Comparison of ENCODE assay signal across 25 mouse cellular contexts in the genomic region with DNA sequence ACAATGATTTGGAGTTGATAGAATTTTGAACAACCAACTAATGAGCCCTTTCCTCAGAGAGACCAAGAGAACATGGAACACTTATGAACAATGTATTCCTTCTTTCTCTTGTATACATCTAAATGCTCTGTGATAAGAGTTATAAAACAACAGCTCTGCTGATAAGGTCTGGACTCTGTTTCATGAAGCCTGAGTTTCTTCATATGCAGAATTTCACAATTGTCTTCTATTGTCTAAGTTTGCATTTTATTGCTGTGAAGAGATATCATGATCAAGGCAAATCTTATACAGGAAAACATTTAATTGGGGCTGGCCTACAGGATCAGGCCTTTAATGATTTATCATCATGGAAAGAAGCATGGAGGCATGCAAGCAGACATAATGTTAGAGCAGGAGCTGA. TPM values are rescaled to one million over a fixed set of nuclear protein-coding genes. Genes with fewer than 3 reads are reported as not detected.
"Had no signal": no experiment of that assay in that cellular context is flagged by ENCODE, and none has a peak within 500 bp of the region (broad histone marks: within the 10 kb centered on the region; RNA-seq: fewer than 3 reads in every experiment).

No protein-coding gene starts in this region.

- H3K36me3 ChIP-seq: lung, embryonic 15.5 days; midbrain, embryonic 13.5 days; midbrain, embryonic 15.5 days; neural tube, embryonic 12.5 days had no signal

- H3K4me2 ChIP-seq: lung, embryonic 15.5 days; midbrain, embryonic 11.5 days; midbrain, embryonic 13.5 days; midbrain, embryonic 15.5 days; neural tube, embryonic 12.5 days had no signal

- H3K9ac ChIP-seq: liver, postnatal 0 days; lung, embryonic 15.5 days; midbrain, embryonic 13.5 days; midbrain, embryonic 15.5 days; neural tube, embryonic 12.5 days had no signal

- ATAC-seq: liver, postnatal 0 days; lung, postnatal 0 days; midbrain, embryonic 13.5 days; midbrain, embryonic 15.5 days had no signal

- H3K9me3 ChIP-seq: lung, embryonic 15.5 days; megakaryocyte, embryonic 14.5 days; midbrain, embryonic 13.5 days; midbrain, embryonic 15.5 days; neural tube, embryonic 12.5 days had no signal

- H3K27ac ChIP-seq: lung, embryonic 15.5 days; macrophage; midbrain, embryonic 13.5 days; midbrain, embryonic 15.5 days; neural tube, embryonic 12.5 days had no signal

- H3K27me3 ChIP-seq: lung, embryonic 15.5 days; megakaryocyte, embryonic 14.5 days; midbrain, embryonic 13.5 days; midbrain, embryonic 15.5 days; neural tube, embryonic 12.5 days had no signal

- DNase-seq: liver, postnatal 0 days; lung, adult 2 months; lung, postnatal 14 days; lung, postnatal 36 days; right cerebral cortex, postnatal 14 days; spleen, adult 18-20 months; thymus, adult 18-20 months; thymus, postnatal 14 days; thymus, postnatal 36 days had no signal

- H3K4me1 ChIP-seq: lung, embryonic 15.5 days; megakaryocyte, embryonic 14.5 days; midbrain, embryonic 13.5 days; midbrain, embryonic 15.5 days; neural tube, embryonic 12.5 days had no signal

- H3K4me3 ChIP-seq: lung, embryonic 15.5 days; megakaryocyte, embryonic 14.5 days; midbrain, embryonic 13.5 days; midbrain, embryonic 15.5 days; neural tube, embryonic 12.5 days had no signal

RNA-seq across cellular contexts. Expression of a gene that starts 24.4 kb away (rescaled TPM):
- total RNA-seq: megakaryocyte progenitor cell, adult 5-6 weeks; monocyte, adult 5-6 weeks; neutrophil, adult 5-6 weeks had no signal
- polyA plus RNA-seq: liver, postnatal 0 days; lung, adult 2 months; lung, embryonic 15.5 days; lung, postnatal 0 days; macrophage; midbrain, embryonic 11.5 days; midbrain, embryonic 13.5 days; midbrain, embryonic 15.5 days; neural tube, embryonic 12.5 days; neural tube, embryonic 14.5 days; stomach, embryonic 14.5 days; stomach, embryonic 16.5 days; thymus, postnatal 0 days had no signal

RNA-seq across cellular contexts. Expression of a gene that starts 28.9 kb away (rescaled TPM):
- total RNA-seq: megakaryocyte progenitor cell, adult 5-6 weeks; midbrain, postnatal 0 days; monocyte, adult 5-6 weeks; neutrophil, adult 5-6 weeks had no signal
- polyA plus RNA-seq: liver, postnatal 0 days; lung, adult 2 months; lung, embryonic 15.5 days; lung, postnatal 0 days; macrophage; midbrain, embryonic 11.5 days; midbrain, embryonic 13.5 days; midbrain, embryonic 15.5 days; midbrain, postnatal 0 days; neural tube, embryonic 12.5 days; neural tube, embryonic 14.5 days; stomach, embryonic 14.5 days; stomach, embryonic 16.5 days; thymus, postnatal 0 days had no signal

RNA-seq across cellular contexts. Expression of a gene that starts 33.0 kb away (rescaled TPM):
- total RNA-seq: megakaryocyte progenitor cell, adult 5-6 weeks; midbrain, postnatal 0 days; monocyte, adult 5-6 weeks; neutrophil, adult 5-6 weeks had no signal
- polyA plus RNA-seq: liver, postnatal 0 days; lung, adult 2 months; lung, embryonic 15.5 days; lung, postnatal 0 days; macrophage; midbrain, embryonic 11.5 days; midbrain, embryonic 13.5 days; midbrain, embryonic 15.5 days; neural tube, embryonic 12.5 days; neural tube, embryonic 14.5 days; stomach, embryonic 14.5 days; stomach, embryonic 16.5 days; thymus, postnatal 0 days had no signal

RNA-seq across cellular contexts. Expression of a gene that starts 33.7 kb away (rescaled TPM):
- total RNA-seq: megakaryocyte progenitor cell, adult 5-6 weeks; midbrain, postnatal 0 days; monocyte, adult 5-6 weeks; neutrophil, adult 5-6 weeks had no signal
- polyA plus RNA-seq: liver, postnatal 0 days; lung, adult 2 months; lung, embryonic 15.5 days; lung, postnatal 0 days; macrophage; midbrain, embryonic 11.5 days; midbrain, embryonic 13.5 days; midbrain, embryonic 15.5 days; midbrain, postnatal 0 days; neural tube, embryonic 12.5 days; neural tube, embryonic 14.5 days; stomach, embryonic 14.5 days; stomach, embryonic 16.5 days; thymus, postnatal 0 days had no signal
